In genomic region chr15:97458139-97458747, GRCm38 (mm10) we compare ENCODE assay signal across 9 mouse cellular contexts.
A peak's percentile ranks its signal among the peaks of the same experiment; 100 is the strongest.
DNase-seq lines count a peak whose midpoint lies in the region; ATAC-seq lines count a peak whose summit lies in the region.
"Had no signal": no experiment of that assay in that cellular context is flagged by ENCODE, and none has a peak within 500 bp of the region (broad histone marks: within the 10 kb centered on the region; RNA-seq: fewer than 3 reads in every experiment).

No protein-coding gene starts in this region.

- H3K4me1 ChIP-seq in lung, embryonic 15.5 days: peaks cover 9% of the 10 kb centered on the region
- H3K4me1 ChIP-seq in forebrain, embryonic 13.5 days: no peaks in the 10 kb centered on the region
- peaks cover 9% of the 10 kb centered on the region for H3K4me1 ChIP-seq in liver, embryonic 12.5 days

- 25% methylated on average over 17 of the region's 17 CpGs for WGBS in lung, embryonic 15.5 days
- WGBS in forebrain, embryonic 13.5 days: 48% methylated on average over 17 of the region's 17 CpGs
- 24% methylated on average over 17 of the region's 17 CpGs for WGBS in liver, embryonic 12.5 days (ENCODE audit: insufficient replicate concordance)

- DNase-seq in lung, adult 18-20 months: no peak
- DNase-seq in splenic B cell, adult 2 months (ENCODE audit: low read depth, low spot score): peak; percentile 78
- no peak for DNase-seq in adrenal gland, adult 2 months

- H3K4me2 ChIP-seq in lung, embryonic 15.5 days: peak overlapping the region; percentile 16
- peak overlapping the region; percentile 17 for H3K4me2 ChIP-seq in forebrain, embryonic 13.5 days
- H3K4me2 ChIP-seq in liver, embryonic 12.5 days: peak overlapping the region; percentile 1; the same call in 1 of the 2 replicates

- no peak overlapping the region for H3K9ac ChIP-seq in lung, embryonic 15.5 days
- no peak overlapping the region for H3K9ac ChIP-seq in forebrain, embryonic 13.5 days
- no peak overlapping the region for H3K9ac ChIP-seq in liver, embryonic 12.5 days

- H3K9me3 ChIP-seq in lung, embryonic 15.5 days: no peaks in the 10 kb centered on the region
- H3K9me3 ChIP-seq in forebrain, embryonic 13.5 days (replicated peaks): no peaks in the 10 kb centered on the region
- no peaks in the 10 kb centered on the region for H3K9me3 ChIP-seq in liver, embryonic 12.5 days (replicated peaks)

- H3K27me3 ChIP-seq in lung, embryonic 15.5 days: no peaks in the 10 kb centered on the region
- H3K27me3 ChIP-seq in forebrain, embryonic 13.5 days: no peaks in the 10 kb centered on the region
- peaks cover 16% of the 10 kb centered on the region; the same call in 1 of the 2 replicates for H3K27me3 ChIP-seq in liver, embryonic 12.5 days (replicated peaks)
- no peaks in the 10 kb centered on the region for H3K27me3 ChIP-seq in splenic B cell, adult 2 months (ENCODE audit: control insufficient read depth, insufficient read depth, low read length, poor library complexity, severe bottlenecking)

- no peak for ATAC-seq in lung, embryonic 15.5 days (ENCODE audit: borderline replicate concordance, extremely low read depth, low FRiP score, low TSS enrichment)
- ATAC-seq in forebrain, embryonic 13.5 days: no peak
- ATAC-seq in liver, embryonic 12.5 days: no peak
- ATAC-seq in cerebellum, adult (ENCODE audit: insufficient number of reproducible peaks, low FRiP score, low TSS enrichment): no peak
- no peak for ATAC-seq in frontal cortex, adult (ENCODE audit: low TSS enrichment)

- no peak overlapping the region for H3K27ac ChIP-seq in lung, embryonic 15.5 days
- H3K27ac ChIP-seq in forebrain, embryonic 13.5 days: no peak overlapping the region
- no peak overlapping the region for H3K27ac ChIP-seq in liver, embryonic 12.5 days

- H3K36me3 ChIP-seq in lung, embryonic 15.5 days: no peaks in the 10 kb centered on the region
- H3K36me3 ChIP-seq in forebrain, embryonic 13.5 days (ENCODE audit: poor library complexity, severe bottlenecking): no peaks in the 10 kb centered on the region
- no peaks in the 10 kb centered on the region for H3K36me3 ChIP-seq in liver, embryonic 12.5 days
- no peaks in the 10 kb centered on the region for H3K36me3 ChIP-seq in splenic B cell, adult 2 months (ENCODE audit: control insufficient read depth, insufficient read depth, low read length, poor library complexity, severe bottlenecking)

- no peak overlapping the region for H3K4me3 ChIP-seq in lung, embryonic 15.5 days
- H3K4me3 ChIP-seq in forebrain, embryonic 13.5 days: no peak overlapping the region
- no peak overlapping the region for H3K4me3 ChIP-seq in liver, embryonic 12.5 days
- H3K4me3 ChIP-seq: megakaryocyte, embryonic 14.5 days had no signal
